Mouse (Mus musculus) E14TG2a.4 (cell line): Measurements from ENCODE around the gene Mob3a.

ENCODE experiments used
- CTCF ChIP-seq: conservative IDR thresholded peaks from 2 replicates; pipeline ENCODE4 v1.5.1; 2014; ENCODE audit warnings: low read length
- NANOG ChIP-seq: IDR thresholded peaks from 2 replicates; pipeline ENCODE4 v1.6.1; 2014; ENCODE audit warnings: borderline replicate concordance, low read length, mixed read lengths
- POU5F1 ChIP-seq: IDR thresholded peaks from 2 replicates; pipeline ENCODE4 v1.6.1; 2014; ENCODE audit warnings: low read length, borderline replicate concordance

DNA sequence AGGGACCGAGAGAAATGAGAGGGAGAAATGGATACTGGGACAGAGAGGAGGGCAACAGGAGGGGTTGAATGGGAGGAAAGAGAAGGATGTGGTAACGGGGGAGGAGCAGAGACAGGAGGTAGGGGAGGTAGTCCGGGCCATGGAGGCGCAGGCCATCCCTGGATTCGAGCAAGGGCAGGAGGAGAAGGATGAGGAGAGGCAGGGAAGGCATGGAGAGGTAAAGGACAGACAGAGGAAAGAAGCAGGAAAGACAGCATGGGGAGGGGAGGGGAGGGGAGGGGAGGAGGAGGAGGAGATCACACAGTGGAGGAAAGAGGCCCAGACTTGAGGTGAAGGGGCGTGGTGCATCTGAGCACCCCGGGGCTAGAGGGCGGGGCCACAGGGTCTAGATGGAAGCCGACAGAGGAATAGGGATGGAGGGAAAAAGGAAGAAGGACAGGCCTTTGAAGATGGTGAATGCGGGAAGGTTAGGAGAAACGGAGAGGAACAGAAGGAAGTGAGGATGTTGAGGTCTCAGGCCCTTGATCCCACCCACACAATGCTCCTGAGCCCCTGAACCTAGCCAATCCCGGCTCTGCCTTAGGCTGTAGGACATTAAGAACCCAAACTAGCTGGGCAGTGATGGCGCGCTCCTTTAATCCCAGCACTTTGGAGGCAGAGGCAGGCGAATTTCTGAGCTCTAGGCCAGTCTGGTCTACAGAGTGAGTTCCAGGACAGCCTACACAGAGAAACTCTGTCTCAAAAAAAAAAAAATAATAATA, 44.7 kb downstream of the Mob3a start, which contains the start of gene Btbd2:
- no peak for TF ChIP-seq CTCF
- no peak for TF ChIP-seq NANOG
- no peak for TF ChIP-seq POU5F1
